Mouse (Mus musculus): ENCODE data around the gene Ptpra.
"Not testable (repeated sequence)": the region's sequence is repeated elsewhere in the genome, so short reads cannot be mapped to it uniquely, and the experiment has no call there.

DNA sequence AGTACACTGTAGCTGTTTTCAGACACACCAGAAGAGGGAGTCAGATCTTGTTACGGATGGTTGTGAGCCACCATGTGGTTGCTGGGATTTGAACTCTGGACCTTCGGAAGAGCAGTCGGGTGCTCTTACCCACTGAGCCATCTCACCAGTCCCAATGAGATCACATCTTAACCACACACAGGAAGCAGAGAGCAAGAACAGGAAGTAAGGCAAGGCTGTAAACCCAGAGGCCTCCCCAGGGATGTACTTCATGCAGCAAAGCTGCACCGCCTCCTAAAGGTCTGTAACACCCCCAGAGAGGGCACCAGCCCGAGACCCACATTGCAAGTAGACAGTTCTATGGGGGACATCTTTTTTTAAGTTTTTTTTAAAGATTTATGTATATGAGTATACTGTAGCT is 61.5 kb downstream of the Ptpra start:
- not testable (repeated sequence) for TF ChIP-seq POLR2A (IDR thresholded peaks at IDR 0.05; ENCODE audit: control insufficient read depth, extremely low read depth, insufficient read depth, low read length, poor library complexity); CTCF (IDR thresholded peaks at IDR 0.05; ENCODE audit: borderline replicate concordance, control insufficient read depth, extremely low read depth, insufficient read depth, low read length, poor library complexity)

Data from thymus, adult 2 months (tissue).